Mouse (Mus musculus) testis, adult 2 months (tissue): ENCODE measurements around the gene Adamts13. TPM values are rescaled to one million over a fixed set of nuclear protein-coding genes. Genes with fewer than 3 reads are reported as not detected.

Source experiments
- H3K27ac ChIP-seq: fragments of 200-500 bp; 2 replicates; pipeline ENCODE4 v1.5.1; 2012; ENCODE audit warnings: low read depth, low read length; ENCODE audit not compliant: control insufficient read depth, insufficient read depth
- H3K27me3 ChIP-seq: fragments of 200-500 bp; 2 replicates; pipeline ENCODE4 v1.6.1; 2012; ENCODE audit warnings: mild to moderate bottlenecking, low read length, moderate library complexity; ENCODE audit not compliant: control insufficient read depth, insufficient read depth
- H3K36me3 ChIP-seq: fragments of 200-500 bp; 2 replicates; pipeline ENCODE4 v1.6.1; 2012; ENCODE audit warnings: mild to moderate bottlenecking, low read length; ENCODE audit not compliant: control insufficient read depth, insufficient read depth
- H3K4me1 ChIP-seq: fragments of 200-500 bp; 2 replicates; pipeline ENCODE4 v1.6.1; 2012; ENCODE audit warnings: low read length; ENCODE audit not compliant: control insufficient read depth, insufficient read depth
- H3K4me3 ChIP-seq: fragments of 200-500 bp; 2 replicates; pipeline ENCODE4 v1.5.1; 2012; ENCODE audit warnings: low read depth, mild to moderate bottlenecking, low read length, moderate library complexity, mixed read lengths; ENCODE audit not compliant: control insufficient read depth
- CTCF ChIP-seq: fragments of 200-500 bp; IDR thresholded peaks from 2 replicates; pipeline ENCODE4 v1.5.1; 2012; ENCODE audit warnings: low read depth, mild to moderate bottlenecking, inconsistent platforms, low read length, moderate library complexity; ENCODE audit not compliant: control insufficient read depth, insufficient read depth, insufficient replicate concordance
- POLR2A ChIP-seq: fragments of 200-500 bp; IDR thresholded peaks from 2 replicates; pipeline ENCODE4 v1.6.1; 2012; ENCODE audit warnings: low read depth, mild to moderate bottlenecking, inconsistent platforms, low read length, moderate library complexity; ENCODE audit not compliant: control insufficient read depth
- polyA plus RNA-seq: library from polyadenylated mRNA; depleted of rRNA; stranded (reverse); fragments of >200 nt; gene quantifications from 2 replicates; pipeline ENCODE4 v1.2.3, GENCODE M21; 2012; rRNA removed

Adamts13 gene
- polyA plus RNA-seq, 1 experiment: 0.02 TPM

DNA sequence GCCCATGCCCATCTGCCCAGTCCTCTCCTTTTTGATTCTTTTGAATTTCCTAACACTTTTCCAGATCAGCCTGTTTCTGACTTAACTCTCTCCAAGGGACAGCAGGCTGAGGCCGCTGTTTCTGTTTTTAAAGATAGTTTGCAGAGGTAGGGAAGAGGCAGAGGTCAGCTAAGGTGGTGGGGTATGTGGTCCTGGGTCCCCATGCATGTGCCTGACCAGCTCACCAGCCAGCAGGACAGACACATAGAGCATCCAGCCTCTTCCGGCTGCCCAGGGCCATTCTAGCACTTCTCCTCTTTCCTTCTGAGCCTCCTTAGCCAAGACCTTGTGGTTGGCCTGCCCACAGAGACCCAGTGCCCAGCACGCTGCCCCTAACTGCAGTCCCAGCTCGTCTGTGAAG lies 85.0 kb downstream of the Adamts13 start:
- no peaks in the 10 kb centered on the region for H3K36me3 ChIP-seq
- no peak overlapping the region for H3K4me3 ChIP-seq
- no peak for TF ChIP-seq POLR2A
- TF ChIP-seq CTCF: no peak
- H3K27me3 ChIP-seq: no peaks in the 10 kb centered on the region
- no peak overlapping the region for H3K27ac ChIP-seq
- no peaks in the 10 kb centered on the region for H3K4me1 ChIP-seq

DNA sequence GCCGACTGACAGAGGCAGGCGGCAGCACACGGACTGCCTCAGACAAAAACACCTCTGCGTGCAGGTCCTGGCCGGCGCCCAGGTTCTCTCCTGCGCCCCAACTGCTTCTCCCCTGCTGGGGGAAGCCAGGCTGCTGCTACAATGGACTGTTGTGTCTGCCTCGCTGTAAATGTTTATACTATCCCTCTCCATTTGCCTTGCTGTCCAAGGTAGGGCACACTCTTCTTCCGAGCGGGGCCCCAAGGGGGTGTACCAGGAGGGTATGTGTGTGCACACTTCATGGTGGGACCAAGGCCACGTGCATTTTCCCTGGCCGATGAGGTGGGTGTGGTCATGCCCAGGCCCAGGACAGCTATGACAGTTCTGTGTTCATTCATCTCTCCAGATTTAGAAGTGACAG lies 85.5 kb downstream of the Adamts13 start:
- Histone ChIP-seq H3K4me3 (no peak overlapping the region), H3K27me3 (no peaks in the 10 kb centered on the region), H3K36me3 (no peaks in the 10 kb centered on the region), H3K4me1 (no peaks in the 10 kb centered on the region), H3K27ac (no peak overlapping the region)
- TF ChIP-seq CTCF: no peak
- TF ChIP-seq POLR2A: no peak

DNA sequence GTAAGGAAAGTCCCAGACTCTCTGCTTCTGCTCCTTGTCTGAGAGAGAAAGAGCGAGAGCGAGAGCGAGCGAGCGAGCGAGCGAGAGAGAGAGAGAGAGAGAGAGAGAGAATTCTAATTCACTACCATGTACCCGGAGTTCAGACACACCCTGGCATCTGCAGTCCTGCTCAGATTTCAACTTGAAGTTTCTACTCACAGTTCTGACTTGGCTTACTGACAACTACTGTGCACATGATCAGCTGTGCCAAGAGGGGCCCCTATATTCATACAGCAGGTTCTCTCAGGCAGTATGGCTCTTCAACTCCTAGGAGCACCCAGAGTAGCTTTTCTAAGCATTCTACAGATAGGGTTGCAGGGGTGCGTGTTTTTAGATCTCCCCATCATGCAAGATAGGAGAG lies 86.0 kb downstream of the Adamts13 start:
- Histone ChIP-seq H3K4me1 (no peaks in the 10 kb centered on the region), H3K36me3 (no peaks in the 10 kb centered on the region), H3K27me3 (no peaks in the 10 kb centered on the region), H3K27ac (no peak overlapping the region), H3K4me3 (no peak overlapping the region)
- TF ChIP-seq POLR2A (no peak), CTCF (no peak)

Other genes starting within 250 kb of the Adamts13 start
- 2.1 and 2.9 TPM in 2 replicates for gene Abo, start 108.4 kb upstream of the Adamts13 start, polyA plus RNA-seq
- gene Surf6, start 70.5 kb upstream of the Adamts13 start, polyA plus RNA-seq: 4.5 and 5.8 TPM in 2 replicates
- gene Med22, start 62.7 kb upstream of the Adamts13 start, polyA plus RNA-seq: 30.3 and 34.4 TPM in 2 replicates
- 229 and 302 TPM in 2 replicates for gene Rpl7a, start 62.7 kb upstream of the Adamts13 start, polyA plus RNA-seq
- gene Surf2, start 57.0 kb upstream of the Adamts13 start, polyA plus RNA-seq: 9.0 and 9.9 TPM in 2 replicates
- 23.2 and 26.3 TPM in 2 replicates for gene Surf1, start 56.9 kb upstream of the Adamts13 start, polyA plus RNA-seq
- gene Surf4, start 39.5 kb upstream of the Adamts13 start, polyA plus RNA-seq: 172 and 189 TPM in 2 replicates
- gene Stkld1, start 39.4 kb upstream of the Adamts13 start, polyA plus RNA-seq: 131 and 138 TPM in 2 replicates
- 11.3 and 11.8 TPM in 2 replicates for gene Rexo4, start 9.0 kb upstream of the Adamts13 start, polyA plus RNA-seq
- gene Cacfd1, start 36.5 kb downstream of the Adamts13 start, polyA plus RNA-seq: 21.4 and 26.5 TPM in 2 replicates
- 0.25 and 0.32 TPM in 2 replicates for gene Slc2a6, start 54.6 kb downstream of the Adamts13 start, polyA plus RNA-seq
- not detected in 2 replicates for gene Mymk, start 98.8 kb downstream of the Adamts13 start, polyA plus RNA-seq
- gene Adamtsl2, start 106.0 kb downstream of the Adamts13 start, polyA plus RNA-seq: 2.5 and 3.1 TPM in 2 replicates
- 0.54 and 0.66 TPM in 2 replicates for gene Fam163b, start 169.1 kb downstream of the Adamts13 start, polyA plus RNA-seq
- 0.15 and 0.18 TPM in 2 replicates for gene Dbh, start 191.8 kb downstream of the Adamts13 start, polyA plus RNA-seq